Mouse (Mus musculus) cerebellum, adult 11-12 months (tissue): ENCODE measurements around the gene Olfr533.
"Not testable (repeated sequence)": the region's sequence is repeated elsewhere in the genome, so short reads cannot be mapped to it uniquely, and the experiment has no call there.

Experiments used
- DNase-seq: peaks from one replicate; pipeline ENCODE4 v3.0.0; 2022

Gene Olfr533

DNA sequence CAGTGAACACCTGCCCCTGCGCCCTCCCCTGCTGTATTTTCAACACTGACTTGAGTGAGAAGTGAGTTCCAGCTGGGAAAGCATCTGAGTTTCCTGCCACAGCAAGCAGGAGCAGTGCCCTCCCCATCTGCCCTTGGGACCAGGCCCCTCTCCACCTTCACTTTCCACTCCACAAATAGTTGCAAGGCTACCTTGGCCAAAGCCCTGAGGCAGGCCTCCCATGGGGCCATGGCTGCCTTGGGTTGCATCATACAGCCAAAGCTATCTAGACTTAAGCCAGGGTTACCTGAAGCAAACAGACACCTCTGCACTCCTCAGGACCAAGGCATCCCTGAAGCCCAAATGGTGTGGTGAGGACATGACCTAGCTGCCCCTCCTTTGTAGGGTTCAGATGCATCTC, at the start of gene Olfr533:
TSS of gene Olfr533 (plus strand) at position 301 of the 400 bp plus-strand sequence.
- DNase-seq = not testable (repeated sequence)

DNA sequence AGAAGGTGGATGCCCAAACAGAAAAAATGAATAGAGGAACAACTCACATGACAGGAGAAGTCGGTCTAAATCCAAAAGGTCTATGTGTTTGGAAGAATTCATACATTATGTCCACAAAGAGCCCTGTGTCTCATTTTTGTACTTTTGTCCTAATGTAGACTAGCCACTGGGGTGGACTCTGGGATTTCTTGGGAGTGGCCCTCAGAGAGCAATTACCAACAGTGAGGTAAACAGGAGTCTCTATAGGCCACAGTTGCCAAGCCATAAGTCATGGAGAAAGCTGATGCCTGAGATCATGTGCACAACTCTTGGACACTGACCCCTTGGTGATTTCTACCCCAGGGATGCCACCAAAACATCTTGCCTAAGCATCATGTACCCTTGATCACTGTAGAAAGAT, 41.6 kb upstream of the Olfr533 start, which contains the start of gene Olfr532:
TSS of gene Olfr532 (minus strand) at position 101 of the 400 bp plus-strand sequence.
- no peak for DNase-seq

DNA sequence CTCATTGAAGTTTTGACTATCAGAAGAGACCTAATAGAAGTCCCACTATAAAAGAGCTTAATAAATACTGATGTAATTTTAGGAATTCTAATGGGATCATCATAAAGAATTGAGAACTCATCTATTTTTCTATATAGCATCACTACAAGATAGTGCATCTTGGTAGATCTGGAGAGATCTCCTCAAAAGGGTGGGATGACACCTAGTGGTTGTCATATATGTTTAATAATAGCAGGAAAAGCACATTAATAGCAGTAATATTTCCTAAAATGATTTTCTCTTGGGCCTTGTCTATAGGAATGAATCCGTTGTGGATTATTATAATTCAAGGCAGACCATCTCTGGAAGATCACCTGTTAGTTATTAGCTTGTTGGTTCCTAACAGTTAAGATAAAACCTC, 20.0 kb upstream of the Olfr533 start:
- DNase-seq = no peak

DNA sequence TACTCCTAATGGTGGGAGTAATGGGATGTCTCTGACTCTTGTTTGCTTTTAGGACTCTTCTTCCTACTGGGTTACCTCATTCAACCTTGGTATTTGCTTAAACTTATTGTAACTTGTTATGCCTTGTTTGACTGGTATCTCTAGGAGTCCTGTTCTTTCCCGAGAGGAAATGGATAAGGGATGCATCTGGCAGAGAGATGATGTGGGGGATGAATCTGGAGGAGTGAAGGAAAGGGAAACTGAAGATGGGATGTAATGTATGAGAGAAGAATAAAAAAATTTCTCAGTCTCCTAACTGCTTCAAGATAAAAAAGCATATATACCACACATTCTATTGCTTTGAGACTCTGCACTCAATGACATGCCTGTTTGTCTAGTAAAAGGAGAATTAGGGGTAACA, 14.7 kb downstream of the Olfr533 start:
- no peak for DNase-seq

DNA sequence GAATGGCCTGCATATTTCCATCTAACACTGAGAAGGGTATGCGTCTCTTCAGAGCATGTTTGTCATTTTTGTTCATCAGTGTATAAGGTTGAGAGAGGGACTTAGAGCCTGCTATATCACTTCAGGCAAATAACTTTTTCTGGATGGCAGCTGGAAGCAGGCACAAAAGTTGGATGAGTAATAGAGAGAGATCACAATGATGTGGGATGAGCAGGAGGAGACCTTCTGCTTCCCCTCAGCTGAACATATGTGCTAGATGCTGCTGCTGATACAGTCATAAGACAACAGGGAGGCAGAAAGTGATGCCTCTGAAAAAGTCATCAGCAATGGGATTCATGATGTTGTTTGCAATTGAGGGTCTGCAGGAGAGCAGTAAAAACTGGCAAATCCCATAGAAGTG, 15.6 kb downstream of the Olfr533 start:
- no peak for DNase-seq

DNA sequence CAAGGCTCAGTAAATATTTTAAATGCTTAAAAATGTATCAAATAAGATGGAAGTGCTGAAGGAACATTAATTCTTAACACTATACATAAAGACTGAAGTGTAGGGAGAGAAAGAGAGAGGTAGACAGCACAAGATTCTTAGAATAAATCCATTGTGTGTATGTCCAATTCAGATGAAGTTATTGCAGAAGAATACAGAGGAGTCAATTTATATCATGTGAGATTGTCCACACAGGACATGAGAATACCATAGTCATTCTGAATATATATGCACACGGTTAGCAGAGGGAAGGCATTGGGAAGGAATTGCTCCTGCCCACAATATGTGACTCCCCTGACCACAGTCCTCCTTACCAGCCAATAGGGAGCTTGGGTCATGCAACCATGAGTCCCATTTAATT, 20.7 kb downstream of the Olfr533 start, which contains the start of gene Olfr535:
TSS of gene Olfr535 (plus strand) at position 301 of the 400 bp plus-strand sequence.
- no peak for DNase-seq

DNA sequence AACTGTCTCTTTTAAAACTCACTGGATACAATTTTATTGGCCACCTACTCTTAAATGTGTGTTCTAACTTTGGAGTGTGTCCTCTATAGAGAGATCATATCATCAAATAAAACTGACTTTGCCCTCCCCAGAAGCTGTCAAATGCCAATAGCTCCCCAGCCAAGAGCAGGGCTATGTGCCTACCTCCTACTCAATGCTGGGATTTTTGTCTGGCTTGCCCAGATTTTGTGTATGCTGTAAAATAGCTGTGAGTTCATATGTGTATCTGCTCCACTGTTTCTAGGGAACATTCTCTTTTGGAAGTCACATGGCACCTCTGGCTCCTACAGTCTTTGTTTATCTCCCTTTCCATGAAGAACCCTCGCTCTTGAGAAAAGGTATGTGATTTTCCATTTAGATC, 25.8 kb downstream of the Olfr533 start:
- DNase-seq = no peak

DNA sequence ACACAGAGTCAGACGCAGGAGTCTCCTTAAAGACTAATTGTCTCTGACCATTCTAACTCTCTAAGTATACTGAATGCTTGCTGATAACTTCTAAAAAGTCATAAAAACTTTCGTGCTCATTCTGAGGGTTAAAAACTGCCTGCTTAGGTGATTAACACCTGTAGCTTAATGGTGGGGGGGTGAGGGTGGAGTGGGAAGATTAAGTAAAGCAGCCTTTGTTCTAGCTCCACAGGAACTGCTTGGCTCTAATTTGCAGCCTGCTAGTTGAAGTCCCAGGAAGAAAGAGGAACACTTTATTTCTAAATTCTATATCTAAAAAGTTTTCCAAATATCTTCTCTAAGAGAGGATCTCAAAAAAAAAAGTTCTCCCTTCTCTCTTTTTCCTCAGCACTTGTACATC, 31.1 kb downstream of the Olfr533 start:
- no peak for DNase-seq

DNA sequence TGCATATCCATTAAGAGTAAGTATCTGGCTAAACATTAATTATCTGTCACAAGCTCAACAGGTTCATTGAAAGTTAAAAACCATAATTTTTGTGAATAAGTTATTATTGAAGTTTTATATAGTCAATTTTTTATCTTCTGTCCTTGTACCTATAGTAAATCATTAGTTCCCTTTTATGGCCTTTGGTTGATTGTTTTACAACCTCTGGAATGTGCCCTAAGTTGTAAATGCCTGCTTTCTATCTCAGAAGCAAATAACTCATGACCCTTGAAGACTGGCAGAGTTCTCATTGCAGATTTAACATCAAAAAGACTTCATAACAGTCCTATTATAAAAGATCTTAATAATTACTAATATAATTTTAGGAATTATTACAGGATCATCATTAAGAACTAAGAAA, 31.5 kb downstream of the Olfr533 start:
- no peak for DNase-seq

DNA sequence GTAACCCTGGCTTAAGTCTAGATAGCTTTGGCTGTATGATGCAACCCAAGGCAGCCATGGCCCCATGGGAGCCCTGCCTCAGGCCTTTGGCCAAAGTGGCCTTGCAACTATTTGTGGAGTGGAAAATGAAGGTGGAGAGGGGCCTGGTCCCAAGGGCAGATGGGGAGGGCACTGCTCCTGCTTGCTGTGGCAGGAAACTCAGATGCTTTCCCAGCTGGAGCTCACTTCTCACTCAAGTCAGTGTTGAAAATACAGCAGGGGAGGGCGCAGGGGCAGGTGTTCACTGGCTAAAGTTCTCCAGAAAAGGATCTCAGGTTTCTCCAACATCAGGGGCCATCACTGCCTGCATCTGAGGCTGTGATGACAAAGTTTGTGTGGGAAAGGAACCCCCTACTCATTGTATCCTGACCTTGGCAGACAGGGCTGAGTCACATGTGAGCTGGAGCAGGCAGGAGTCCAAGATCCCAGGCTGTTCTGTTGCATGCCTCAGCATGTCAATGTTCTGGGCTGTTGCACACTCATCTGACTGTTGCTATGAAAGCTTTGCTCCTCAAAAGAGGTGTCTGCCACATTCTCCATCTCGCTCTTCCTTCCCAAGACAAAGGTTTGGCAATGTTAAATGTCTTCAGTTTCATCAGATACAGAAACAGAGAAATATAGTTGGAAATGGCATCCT, 44.3 kb downstream of the Olfr533 start, which contains the start of gene Olfr536:
TSS of gene Olfr536 (minus strand) at position 51 of the 676 bp plus-strand sequence.
- DNase-seq = peak; percentile 2
